Mouse (Mus musculus) liver, postnatal 0 days (tissue): Measurements from ENCODE around the gene Nme4.

Experiments used
- CTCF ChIP-seq: sonication (generic); IDR thresholded peaks from 2 replicates; pipeline ENCODE4 v1.5.1; 2016; ENCODE audit warnings: antibody characterized with exemption, low read depth
- EP300 ChIP-seq: IDR thresholded peaks from 2 replicates; pipeline ENCODE4 v1.6.1; 2016; ENCODE audit warnings: antibody characterized with exemption, low read depth, mild to moderate bottlenecking

GRCm38 (mm10) chr17:26068024-26068830, 27.2 kb downstream of the Nme4 start:
- TF ChIP-seq CTCF (no peak), EP300 (no peak)
